Mouse (Mus musculus): ENCODE data around the gene Ccdc154.

Gene Ccdc154

GRCm38 (mm10) chr17:25184129-25184691 is 21.9 kb downstream of the Ccdc154 start, which contains the start of gene BC003965:
Gene BC003965 (plus strand): TSS chr17:25184554.
- peak; percentile 96 to 98 for DNase-seq (ENCODE audit: low spot score in 2 of 2)

GRCm38 (mm10) chr17:25184961-25185360 is 22.7 kb downstream of the Ccdc154 start:
- no peak for DNase-seq (ENCODE audit: low spot score in 2 of 2)

GRCm38 (mm10) chr17:25187784-25188149 is 25.5 kb downstream of the Ccdc154 start:
- DNase-seq (ENCODE audit: low spot score in 2 of 2), result no peak

- peak; percentile 23 to 57 for DNase-seq (ENCODE audit: low spot score in 2 of 2)
These were observed 26.1 kb downstream of the Ccdc154 start, which contains the start of gene Unkl for GRCm38 (mm10) chr17:25188150-25189031. Gene Unkl (plus strand): TSS chr17:25188397.

- DNase-seq (ENCODE audit: low spot score in 2 of 2), result no peak
These were observed 26.8 kb downstream of the Ccdc154 start for GRCm38 (mm10) chr17:25189091-25189490.

GRCm38 (mm10) chr17:25202401-25202800 is 40.1 kb downstream of the Ccdc154 start:
- DNase-seq (ENCODE audit: low spot score in 2 of 2), result no peak

GRCm38 (mm10) chr17:25210006-25210405 is 47.7 kb downstream of the Ccdc154 start:
- no peak for DNase-seq (ENCODE audit: low spot score in 2 of 2)

- DNase-seq (ENCODE audit: low spot score in 2 of 2), result no peak
These were observed 48.6 kb downstream of the Ccdc154 start for GRCm38 (mm10) chr17:25210680-25211466.

GRCm38 (mm10) chr17:25211705-25212104 is 49.4 kb downstream of the Ccdc154 start:
- DNase-seq (ENCODE audit: low spot score in 2 of 2), result no peak

- DNase-seq (ENCODE audit: low spot score in 2 of 2), result no peak
These were observed 53.2 kb downstream of the Ccdc154 start for GRCm38 (mm10) chr17:25215431-25215830.

- DNase-seq (ENCODE audit: low spot score in 2 of 2), result no peak
These were observed 56.7 kb downstream of the Ccdc154 start for GRCm38 (mm10) chr17:25218967-25219366.

GRCm38 (mm10) chr17:25219492-25220295 is 57.4 kb downstream of the Ccdc154 start:
- no peak for DNase-seq (ENCODE audit: low spot score in 2 of 2)

GRCm38 (mm10) chr17:25220746-25221145 is 58.5 kb downstream of the Ccdc154 start:
- no peak for DNase-seq (ENCODE audit: low spot score in 2 of 2)
